38 mouse cellular contexts compared by ENCODE assay signal in the genomic region with DNA sequence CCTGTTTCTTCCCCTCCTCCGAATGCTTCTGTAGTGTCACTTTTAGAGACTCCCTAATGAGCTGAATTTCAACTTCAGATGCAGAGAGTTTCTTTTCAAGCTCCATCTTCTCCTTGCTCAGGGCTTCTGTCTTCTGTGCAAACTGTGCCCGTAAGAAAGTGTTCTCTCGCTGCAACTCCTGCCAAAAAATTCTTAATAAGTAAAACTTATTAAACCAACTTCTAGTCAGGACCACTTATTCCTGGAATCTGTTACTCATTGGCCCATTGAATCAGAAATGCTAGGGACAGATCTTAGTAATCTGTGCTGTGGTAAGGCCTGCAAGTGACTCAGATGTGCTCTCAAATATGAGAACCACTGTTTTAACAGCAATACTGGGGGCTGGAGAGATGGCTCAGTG. TPM values are rescaled to one million over a fixed set of nuclear protein-coding genes. Genes with fewer than 3 reads are reported as not detected.
"Had no signal": no experiment of that assay in that cellular context is flagged by ENCODE, and none has a peak within 500 bp of the region (broad histone marks: within the 10 kb centered on the region; RNA-seq: fewer than 3 reads in every experiment).

No protein-coding gene starts in this region.

- H3K27ac ChIP-seq: heart, adult 2 months; heart, embryonic 13.5 days; heart, embryonic 15.5 days; hindbrain, embryonic 13.5 days; hindbrain, embryonic 15.5 days; hindbrain, postnatal 0 days; limb, embryonic 13.5 days; limb, embryonic 15.5 days; liver, embryonic 12.5 days; liver, embryonic 14.5 days had no signal

- DNase-seq: gastrocnemius, postnatal 10 days; gastrocnemius, postnatal 25 days; heart, adult 2 months; heart, postnatal 14 days; heart, postnatal 36 days; kidney, adult 11 months; kidney, postnatal 25 days; layer of hippocampus, adult 9-11 months; layer of hippocampus, postnatal 36 days; left cerebral cortex, postnatal 4 days had no signal

- H3K4me1 ChIP-seq: hindbrain, embryonic 13.5 days; hindbrain, embryonic 15.5 days; limb, embryonic 13.5 days; limb, embryonic 15.5 days had no signal

- H3K27me3 ChIP-seq: heart, embryonic 13.5 days; heart, embryonic 15.5 days; hindbrain, embryonic 13.5 days; hindbrain, embryonic 15.5 days; limb, embryonic 13.5 days; limb, embryonic 15.5 days; liver, embryonic 12.5 days had no signal

- H3K4me3 ChIP-seq: heart, adult 2 months; heart, embryonic 13.5 days; heart, embryonic 15.5 days; hindbrain, embryonic 13.5 days; hindbrain, embryonic 15.5 days; limb, embryonic 13.5 days; limb, embryonic 15.5 days; liver, embryonic 12.5 days had no signal

- H3K9ac ChIP-seq: heart, embryonic 13.5 days; heart, embryonic 15.5 days; hindbrain, embryonic 13.5 days; hindbrain, embryonic 15.5 days; limb, embryonic 13.5 days; limb, embryonic 15.5 days; liver, embryonic 12.5 days; liver, embryonic 14.5 days had no signal

RNA-seq across cellular contexts. Expression of a gene that starts 50.7 kb away (rescaled TPM):
- total RNA-seq: gastrocnemius, postnatal 10 days; gastrocnemius, postnatal 25 days; gastrocnemius, postnatal 4 days; granulocyte monocyte progenitor cell, adult 5-6 weeks; heart, adult 2 months; heart, postnatal 14 days; heart, postnatal 36 days; hematopoietic stem cell, adult 5-6 weeks; hindbrain, postnatal 0 days; layer of hippocampus, adult 18-20 months; layer of hippocampus, adult 8-10 months; layer of hippocampus, postnatal 14 days; layer of hippocampus, postnatal 36 days; left cerebral cortex, adult 18-20 months; left cerebral cortex, adult 8-10 months; left cerebral cortex, postnatal 10 days; left cerebral cortex, postnatal 25 days; left cerebral cortex, postnatal 4 days had no signal
- polyA plus RNA-seq: frontal cortex, adult 2 months; heart, adult 2 months; heart, embryonic 11.5 days; heart, embryonic 13.5 days; heart, embryonic 15.5 days; heart, postnatal 0 days; hindbrain, embryonic 11.5 days; hindbrain, embryonic 13.5 days; hindbrain, embryonic 15.5 days; hindbrain, postnatal 0 days; intestine, embryonic 14.5 days; intestine, embryonic 16.5 days; large intestine, adult 2 months; limb, embryonic 11.5 days; limb, embryonic 13.5 days; limb, embryonic 15.5 days; liver, embryonic 12.5 days; liver, embryonic 14.5 days; liver, embryonic 16.5 days had no signal

RNA-seq across cellular contexts. Expression of a gene that starts 57.2 kb away (rescaled TPM):
- total RNA-seq: hindbrain, postnatal 0 days had no signal
